Mouse (Mus musculus) brain, embryonic 14.5 days (tissue): Measurements from ENCODE around the gene Immp2l.

Source experiments
- CTCF ChIP-seq: fragments of 200-500 bp; IDR thresholded peaks from 2 replicates; pipeline ENCODE4 v1.5.1; 2012; ENCODE audit warnings: inconsistent platforms, mild to moderate bottlenecking, moderate library complexity, borderline replicate concordance; ENCODE audit not compliant: insufficient read depth, insufficient read length; ENCODE audit errors: extremely low read depth
- POLR2A ChIP-seq: fragments of 200-500 bp; IDR thresholded peaks from 2 replicates; pipeline ENCODE4 v1.6.1; 2012; ENCODE audit warnings: mild to moderate bottlenecking, inconsistent platforms, borderline replicate concordance; ENCODE audit not compliant: poor library complexity, insufficient read depth, insufficient read length, severe bottlenecking; ENCODE audit errors: extremely low read depth

GRCm38 (mm10) chr12:41484689-41485511 is 461.0 kb downstream of the Immp2l start:
- TF ChIP-seq CTCF: no peak
- TF ChIP-seq POLR2A: no peak
